Mouse (Mus musculus) bone marrow macrophage, adult 2 months (primary cell): ENCODE data around the gene Chrna5.

Experiments
- CTCF ChIP-seq: IDR thresholded peaks from 2 replicates; pipeline ENCODE4 v1.5.1; 2012; ENCODE audit warnings: low read depth, mild to moderate bottlenecking, low read length, moderate library complexity
- POLR2A ChIP-seq: IDR thresholded peaks from 2 replicates; pipeline ENCODE4 v1.6.1; 2012; ENCODE audit warnings: mild to moderate bottlenecking, low read depth, low read length, borderline replicate concordance

DNA sequence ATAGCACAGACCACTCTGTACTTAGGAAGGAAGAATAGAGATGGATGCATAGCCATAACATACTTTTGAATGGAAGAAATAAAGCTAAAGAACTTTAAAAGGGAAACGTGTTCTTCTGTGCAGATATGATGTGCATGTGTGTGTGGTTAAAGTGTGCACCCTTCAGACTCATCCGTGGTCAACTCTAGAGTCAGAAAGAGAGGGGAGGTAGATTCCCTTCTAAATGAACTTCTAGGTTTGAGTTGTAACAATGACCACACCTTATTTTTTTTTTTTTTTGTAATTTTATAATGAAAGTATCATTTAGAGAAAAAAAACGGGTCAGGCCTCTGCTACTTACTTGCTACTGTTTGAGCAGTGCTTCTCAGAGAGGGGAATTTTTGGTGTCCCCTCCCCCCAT lies 9.7 kb downstream of the Chrna5 start:
- TF ChIP-seq POLR2A (no peak), CTCF (no peak)
